Mouse (Mus musculus) MEL (cell line): ENCODE results near the gene C1ql4. TPM values are rescaled to one million over a fixed set of nuclear protein-coding genes. Genes with fewer than 3 reads are reported as not detected.

Experiments
- DNase-seq: peaks from one replicate; pipeline ENCODE4 v3.0.0; 2011; ENCODE audit warnings: low read depth, low spot score
- H3K27ac ChIP-seq: 2 replicates; pipeline ENCODE4 v1.5.1; 2012; ENCODE audit warnings: low read depth, mild to moderate bottlenecking, control low read depth, low read length, moderate library complexity; ENCODE audit not compliant: control insufficient read depth
- H3K27me3 ChIP-seq, 2 experiments: fragments of 150-350 bp in 1 of 2; sonication (generic) in 1 of 2; 2 replicates each; pipeline ENCODE4 v1.6.1; 2012; ENCODE audit warnings: low read length in 2 of 2, mild to moderate bottlenecking in 2 of 2, improper control_type of control experiment in 1 of 2, moderate library complexity in 1 of 2; ENCODE audit not compliant: insufficient read depth in 2 of 2, control insufficient read depth in 1 of 2
- H3K36me3 ChIP-seq, 2 experiments: 2 replicates each; pipeline ENCODE4 v1.6.1; 2012 to 2014; ENCODE audit warnings: low read length in 2 of 2, improper control_type of control experiment in 1 of 2, inconsistent platforms in 1 of 2, mild to moderate bottlenecking in 1 of 2; ENCODE audit not compliant: insufficient read depth in 2 of 2, control insufficient read depth in 1 of 2
- H3K4me1 ChIP-seq, 2 experiments: fragments of 150-350 bp in 1 of 2; sonication (generic) in 1 of 2; 2 replicates each; pipeline ENCODE4 v1.6.1; 2012; ENCODE audit warnings: low read length in 2 of 2, improper control_type of control experiment in 1 of 2, mild to moderate bottlenecking in 1 of 2; ENCODE audit not compliant: insufficient read depth in 2 of 2, control insufficient read depth in 1 of 2
- H3K4me3 ChIP-seq, 2 experiments: fragments of 150-350 bp in 1 of 2; sonication (generic) in 1 of 2; 2 replicates each; pipeline ENCODE4 v1.5.1; 2012; ENCODE audit warnings: low read depth in 2 of 2, low read length in 2 of 2, mild to moderate bottlenecking in 2 of 2, moderate library complexity in 2 of 2, control low read depth in 1 of 2, improper control_type of control experiment in 1 of 2; ENCODE audit not compliant: control insufficient read depth in 1 of 2, insufficient read depth in 1 of 2
- H3K79me2 ChIP-seq: 2 replicates; pipeline ENCODE4 v1.6.1; 2012; ENCODE audit warnings: mild to moderate bottlenecking, low read length, moderate library complexity; ENCODE audit not compliant: control insufficient read depth, poor library complexity, insufficient read depth
- H3K9ac ChIP-seq: 2 replicates; pipeline ENCODE4 v1.6.1; 2012; ENCODE audit warnings: low read depth, mild to moderate bottlenecking, control low read depth, low read length, moderate library complexity; ENCODE audit not compliant: control insufficient read depth, poor library complexity, severe bottlenecking
- H3K9me3 ChIP-seq: fragments of 150-350 bp; sonication (generic); replicated peaks from 2 replicates; pipeline ENCODE4 v1.6.1; 2012; ENCODE audit warnings: mild to moderate bottlenecking, low read length, improper control_type of control experiment, moderate library complexity; ENCODE audit not compliant: insufficient read depth
- BHLHE40 ChIP-seq: IDR thresholded peaks from 2 replicates; pipeline ENCODE4 v1.6.1; 2012; ENCODE audit warnings: low read depth, mild to moderate bottlenecking, inconsistent platforms, low read length, improper control_type of control experiment, borderline replicate concordance
- CHD1 ChIP-seq: IDR thresholded peaks from 2 replicates; pipeline ENCODE4 v1.6.1; 2012; ENCODE audit warnings: low read depth, mild to moderate bottlenecking, inconsistent platforms, low read length, improper control_type of control experiment
- CTCF ChIP-seq, 3 experiments: IDR thresholded peaks in 2 of 3; conservative IDR thresholded peaks in 1 of 3; 2 replicates each; pipeline ENCODE4 v1.5.1; 2011 to 2012; ENCODE audit warnings: low read length in 3 of 3, low read depth in 2 of 3, mild to moderate bottlenecking in 2 of 3, improper control_type of control experiment in 1 of 3, inconsistent platforms in 1 of 3, mixed read lengths in 1 of 3, moderate library complexity in 1 of 3; ENCODE audit not compliant: control insufficient read depth in 1 of 3, insufficient read depth in 1 of 3, poor library complexity in 1 of 3, severe bottlenecking in 1 of 3
- EP300 ChIP-seq, 2 experiments: IDR thresholded peaks; 2 replicates each; pipeline ENCODE4 v1.6.1; 2011; ENCODE audit warnings: improper control_type of control experiment in 2 of 2, low read length in 2 of 2, low read depth in 1 of 2, mild to moderate bottlenecking in 1 of 2
- MAZ ChIP-seq: IDR thresholded peaks from 2 replicates; pipeline ENCODE4 v1.6.1; 2012; ENCODE audit warnings: low read depth, mild to moderate bottlenecking, inconsistent platforms, low read length, improper control_type of control experiment
- MEF2A ChIP-seq: IDR thresholded peaks from 2 replicates; pipeline ENCODE4 v1.6.1; 2014; ENCODE audit warnings: low read depth, mild to moderate bottlenecking, inconsistent platforms, low read length, improper control_type of control experiment; ENCODE audit not compliant: poor library complexity, insufficient replicate concordance, severe bottlenecking; ENCODE audit errors: extremely low read depth
- MYB ChIP-seq: IDR thresholded peaks from 2 replicates; pipeline ENCODE4 v1.6.1; 2011; ENCODE audit warnings: mild to moderate bottlenecking, low read depth, low read length, improper control_type of control experiment
- MYC ChIP-seq: IDR thresholded peaks from 2 replicates; pipeline ENCODE4 v1.6.1; 2011; ENCODE audit warnings: low read depth, mild to moderate bottlenecking, low read length, improper control_type of control experiment, moderate library complexity
- NELFE ChIP-seq: IDR thresholded peaks from 2 replicates; pipeline ENCODE4 v1.6.1; 2011; ENCODE audit warnings: low read depth, low read length, improper control_type of control experiment
- NRF1 ChIP-seq: IDR thresholded peaks from 2 replicates; pipeline ENCODE4 v1.6.1; 2014; ENCODE audit warnings: low read depth, mild to moderate bottlenecking, inconsistent platforms, low read length, improper control_type of control experiment, moderate library complexity; ENCODE audit not compliant: poor library complexity, insufficient read depth, severe bottlenecking
- POLR2A ChIP-seq, 2 experiments: IDR thresholded peaks; 2 replicates each; pipeline ENCODE4 v1.6.1; 2011 to 2012; ENCODE audit warnings: low read length in 2 of 2, mild to moderate bottlenecking in 2 of 2, control low read depth in 1 of 2, improper control_type of control experiment in 1 of 2, low read depth in 1 of 2, moderate library complexity in 1 of 2; ENCODE audit not compliant: control insufficient read depth in 1 of 2, insufficient read depth in 1 of 2, poor library complexity in 1 of 2
- POLR2AphosphoS2 ChIP-seq: IDR thresholded peaks from 2 replicates; pipeline ENCODE4 v1.6.1; 2011; ENCODE audit warnings: low read length, improper control_type of control experiment
- POLR2AphosphoS5 ChIP-seq: IDR thresholded peaks from 2 replicates; pipeline ENCODE4 v1.6.1; 2012; ENCODE audit warnings: low read depth, borderline replicate concordance, mild to moderate bottlenecking, inconsistent platforms, low read length, moderate library complexity, mixed read lengths
- SMC3 ChIP-seq: IDR thresholded peaks from 2 replicates; pipeline ENCODE4 v1.6.1; 2011; ENCODE audit warnings: low read depth, low read length, improper control_type of control experiment
- USF1 ChIP-seq: IDR thresholded peaks from 2 replicates; pipeline ENCODE4 v1.6.1; 2014; ENCODE audit warnings: low read depth, mild to moderate bottlenecking, inconsistent platforms, low read length, improper control_type of control experiment, moderate library complexity
- USF2 ChIP-seq, 2 experiments: IDR thresholded peaks; 2 replicates each; pipeline ENCODE4 v1.6.1; 2011 to 2012; ENCODE audit warnings: improper control_type of control experiment in 2 of 2, low read length in 2 of 2, borderline replicate concordance in 1 of 2, inconsistent platforms in 1 of 2, low read depth in 1 of 2, mild to moderate bottlenecking in 1 of 2; ENCODE audit not compliant: insufficient read depth in 1 of 2
- ZC3H11A ChIP-seq: IDR thresholded peaks from 2 replicates; pipeline ENCODE4 v1.6.1; 2012; ENCODE audit warnings: low read depth, mild to moderate bottlenecking, inconsistent platforms, low read length, improper control_type of control experiment
- ZMIZ1 ChIP-seq: IDR thresholded peaks from 2 replicates; pipeline ENCODE4 v1.6.1; 2012; ENCODE audit warnings: low read depth, mild to moderate bottlenecking, inconsistent platforms, low read length, improper control_type of control experiment, moderate library complexity
- ZNF384 ChIP-seq: IDR thresholded peaks from 2 replicates; pipeline ENCODE4 v1.6.1; 2012; ENCODE audit warnings: low read depth, mild to moderate bottlenecking, inconsistent platforms, low read length, improper control_type of control experiment
- polyA plus RNA-seq, 2 experiments: library from polyadenylated mRNA; stranded (reverse) in 1 of 2; unstranded in 1 of 2; fragments of >175 nt in 1 of 2; fragments of >200 nt in 1 of 2; gene quantifications; 2 replicates each; pipeline versions ENCODE4 v1.2.1 to v1.2.4; 2012; ENCODE audit warnings: low replicate concordance in 2 of 2, low read depth in 1 of 2; ENCODE audit not compliant: insufficient read length in 2 of 2, insufficient read depth in 1 of 2, missing spikeins in 1 of 2
- total RNA-seq: library from RNA; depleted of rRNA; stranded (reverse); fragments of 300-350 nt; gene quantifications from 2 replicates; pipeline ENCODE4 v1.2.3, GENCODE M21; 2012

The C1ql4 gene
- total and polyA plus RNA-seq, 3 experiments, result 0.08 to 0.15 TPM; not detected in 1

- Histone ChIP-seq H3K9me3 (no peaks in the 10 kb centered on the region), H3K27ac (no peak overlapping the region), H3K4me1 (peaks cover 4 to 15% of the 10 kb centered on the region in 2 experiments; a peak in 3 of 4 replicates), H3K79me2 (no peaks in the 10 kb centered on the region; the same call in 1 of the 2 replicates), H3K4me3 (no peak overlapping the region), H3K36me3 (peaks cover 13 to 20% of the 10 kb centered on the region in 2 experiments), H3K9ac (no peak overlapping the region), H3K27me3 (no peaks in the 10 kb centered on the region)
- peak; percentile 37 for DNase-seq
- no peak for TF ChIP-seq MYC
- 0 out of 6 replicates have a peak, but pooled peaks of 1 of the 3 experiments have one; percentile 1 for TF ChIP-seq CTCF (IDR thresholded peaks at IDR 0.05 in 2 of 3, conservative IDR thresholded peaks at IDR 0.05 in 1 of 3; ENCODE audit: control insufficient read depth in 1 of 3, insufficient read depth in 1 of 3, low read depth in 2 of 3, low read length in 3 of 3, poor library complexity in 1 of 3, severe bottlenecking in 1 of 3)
- TF ChIP-seq NRF1, result no peak
- no peak for TF ChIP-seq MAZ
- TF ChIP-seq ZNF384, result peak; percentile 54; the same call in 1 of the 2 replicates
- no peak for TF ChIP-seq BHLHE40
- TF ChIP-seq MYB, result no peak
- no peak for TF ChIP-seq MEF2A
- no peak for TF ChIP-seq SMC3
- TF ChIP-seq ZMIZ1, result peak; percentile 29; the same call in 1 of the 2 replicates
- no peak for TF ChIP-seq POLR2A (IDR thresholded peaks at IDR 0.05; ENCODE audit: control insufficient read depth in 1 of 2, insufficient read depth in 1 of 2, low read depth in 1 of 2, low read length in 2 of 2, poor library complexity in 1 of 2)
- TF ChIP-seq USF2 (IDR thresholded peaks at IDR 0.05; ENCODE audit: borderline replicate concordance in 1 of 2, insufficient read depth in 1 of 2, low read depth in 1 of 2, low read length in 2 of 2), result no peak
- no peak for TF ChIP-seq USF1
- no peak for TF ChIP-seq NELFE
- no peak for TF ChIP-seq CHD1
- TF ChIP-seq ZC3H11A, result no peak
- no peak for TF ChIP-seq EP300 (IDR thresholded peaks at IDR 0.05; ENCODE audit: low read depth in 1 of 2, low read length in 2 of 2)
Observed at GRCm38 (mm10) chr15:99039306-99039705, 48.3 kb downstream of the C1ql4 start.

GRCm38 (mm10) chr15:99038797-99039196, 48.8 kb downstream of the C1ql4 start:
- no peak overlapping the region for H3K4me3 ChIP-seq
- peak; percentile 35 for DNase-seq
- no peak overlapping the region for H3K9ac ChIP-seq
- peaks cover 1% of the 10 kb centered on the region; the same call in 1 of the 2 replicates for H3K79me2 ChIP-seq
- H3K9me3 ChIP-seq, result no peaks in the 10 kb centered on the region
- TF ChIP-seq POLR2A (IDR thresholded peaks at IDR 0.05; ENCODE audit: control insufficient read depth in 1 of 2, insufficient read depth in 1 of 2, low read depth in 1 of 2, low read length in 2 of 2, poor library complexity in 1 of 2) (no peak), POLR2AphosphoS2 (peak; percentile 80), POLR2AphosphoS5 (0 out of 2 replicates have a peak, but pooled peaks have one; percentile 17)
- no peaks in the 10 kb centered on the region for H3K27me3 ChIP-seq
- H3K4me1 ChIP-seq, result peaks cover 4 to 18% of the 10 kb centered on the region in 2 experiments; a peak in 3 of 4 replicates
- peaks cover 15 to 20% of the 10 kb centered on the region in 2 experiments for H3K36me3 ChIP-seq
- H3K27ac ChIP-seq, result no peak overlapping the region
